Mouse (Mus musculus): ENCODE results near the gene Rpl18a. TPM values are rescaled to one million over a fixed set of nuclear protein-coding genes. Genes with fewer than 3 reads are reported as not detected.

Gene Rpl18a
- polyA plus RNA-seq, 1 experiment: 2,473 TPM

DNA sequence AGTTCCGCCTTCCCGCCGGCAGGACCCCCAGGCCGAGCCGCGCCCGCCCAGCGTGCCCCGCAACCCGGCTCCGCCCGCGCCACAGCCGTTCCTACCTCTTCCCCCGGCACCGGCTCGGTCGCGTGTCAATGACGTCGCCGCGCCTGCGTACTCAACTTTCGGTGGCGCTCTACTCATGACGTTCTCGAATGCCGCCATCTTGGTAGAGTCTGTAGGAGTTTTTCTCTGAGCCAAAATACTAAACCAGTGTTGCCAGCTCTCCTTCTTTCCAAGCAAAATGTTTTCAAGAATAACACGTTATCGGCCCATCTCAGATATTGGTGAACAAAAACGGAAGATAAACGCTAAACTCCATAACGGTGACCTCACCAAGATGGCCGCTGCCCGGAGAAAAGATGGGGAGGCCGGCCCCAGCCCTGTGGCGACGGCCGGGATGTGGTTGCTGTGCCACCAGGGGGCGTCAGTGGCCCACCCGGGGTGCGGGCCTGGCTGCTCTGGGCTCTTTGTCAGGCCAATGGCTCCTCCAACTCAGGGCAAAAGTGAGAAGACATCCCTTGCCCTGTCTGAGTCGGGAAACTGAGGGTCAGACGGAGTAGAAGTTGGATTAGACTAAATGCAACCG, 23.7 kb downstream of the Rpl18a start, which contains the start of gene Ccdc124:
Ccdc124 (minus strand) TSS at position 572 of the 622 bp plus-strand sequence.
- TF ChIP-seq CTCF (IDR thresholded peaks at IDR 0.05; ENCODE audit: low read depth, low read length): peak; percentile 85
- TF ChIP-seq POLR2A (IDR thresholded peaks at IDR 0.05; ENCODE audit: insufficient read depth, low read length): no peak
- Histone ChIP-seq H3K4me1 (ENCODE audit: control insufficient read depth, insufficient read depth, low read length) (peaks cover 4% of the 10 kb centered on the region), H3K9ac (ENCODE audit: low read depth, poor library complexity, severe bottlenecking) (peak within 1 kb of the TSS; percentile 80), H3K27ac (ENCODE audit: insufficient read depth, low read length) (peak within 1 kb of the TSS; percentile 85), H3K36me3 (ENCODE audit: control insufficient read depth, insufficient read depth, low read length, poor library complexity, severe bottlenecking) (no peaks in the 10 kb centered on the region), H3K9me3 (replicated peaks; ENCODE audit: control insufficient read depth, insufficient read depth, low read length, poor library complexity, severe bottlenecking) (no peaks in the 10 kb centered on the region), H3K27me3 (ENCODE audit: control insufficient read depth, insufficient read depth, low read length, poor library complexity, severe bottlenecking) (no peaks in the 10 kb centered on the region), H3K4me3 (ENCODE audit: low read depth, low read length) (peak within 1 kb of the TSS; percentile 88)

DNA sequence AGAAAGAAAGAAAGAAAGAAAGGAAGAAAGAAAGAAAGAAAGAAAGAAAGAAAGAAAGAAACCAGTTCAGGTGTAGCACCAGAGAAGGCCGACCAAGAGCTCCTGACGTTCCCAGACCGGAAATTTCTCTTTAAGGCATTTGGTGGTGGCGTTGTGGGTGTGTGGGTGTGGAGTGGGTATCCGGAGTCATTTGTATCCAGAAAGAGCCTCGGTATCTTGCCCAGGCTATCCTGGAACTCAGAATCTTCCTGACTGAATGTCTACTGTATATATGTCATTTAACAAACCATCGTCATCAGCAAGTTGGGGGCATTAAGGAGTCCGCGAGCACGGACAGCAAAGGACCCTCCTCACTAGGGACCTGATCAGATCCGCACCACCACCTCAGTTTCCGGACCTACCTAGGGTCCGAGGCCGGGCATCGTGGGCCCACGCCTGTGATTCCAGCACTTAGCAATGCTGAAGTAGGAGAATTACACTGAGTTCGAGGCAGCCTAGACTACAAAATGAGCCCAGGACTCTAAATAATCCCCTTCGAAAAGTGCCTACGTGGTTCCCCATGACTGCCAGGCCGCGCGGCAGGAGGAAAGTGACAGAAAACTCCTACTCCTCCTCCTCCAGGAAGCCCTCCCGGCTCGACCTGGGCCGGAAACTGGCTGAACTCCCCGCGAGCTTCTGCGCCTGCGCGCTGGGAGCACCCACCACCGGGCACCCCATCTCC, 24.4 kb downstream of the Rpl18a start:
- TF ChIP-seq CTCF (IDR thresholded peaks at IDR 0.05; ENCODE audit: low read depth, low read length): no peak
- no peak for TF ChIP-seq POLR2A (IDR thresholded peaks at IDR 0.05; ENCODE audit: insufficient read depth, low read length)
- TF ChIP-seq EP300 (IDR thresholded peaks at IDR 0.05; ENCODE audit: insufficient read depth, low read depth, low read length): no peak
- H3K9me3 ChIP-seq (replicated peaks; ENCODE audit: control insufficient read depth, insufficient read depth, low read length, poor library complexity, severe bottlenecking): no peaks in the 10 kb centered on the region
- H3K36me3 ChIP-seq (ENCODE audit: control insufficient read depth, insufficient read depth, low read length, poor library complexity, severe bottlenecking): no peaks in the 10 kb centered on the region; the same call in 1 of the 2 replicates
- peak overlapping the region; percentile 64 for H3K27ac ChIP-seq (ENCODE audit: insufficient read depth, low read length)
- no peaks in the 10 kb centered on the region for H3K27me3 ChIP-seq (ENCODE audit: control insufficient read depth, insufficient read depth, low read length, poor library complexity, severe bottlenecking)
- H3K4me1 ChIP-seq (ENCODE audit: control insufficient read depth, insufficient read depth, low read length): peaks cover 4% of the 10 kb centered on the region
- peak overlapping the region; percentile 88 for H3K4me3 ChIP-seq (ENCODE audit: low read depth, low read length)
- peak overlapping the region; percentile 80 for H3K9ac ChIP-seq (ENCODE audit: low read depth, poor library complexity, severe bottlenecking)

GRCm38 (mm10) chr8:70871195-70871807, 25.9 kb downstream of the Rpl18a start:
- H3K9ac ChIP-seq (ENCODE audit: low read depth, poor library complexity, severe bottlenecking): no peak overlapping the region
- peaks cover 4% of the 10 kb centered on the region for H3K4me1 ChIP-seq (ENCODE audit: control insufficient read depth, insufficient read depth, low read length)
- no peak for TF ChIP-seq EP300 (IDR thresholded peaks at IDR 0.05; ENCODE audit: insufficient read depth, low read depth, low read length)
- no peak for TF ChIP-seq POLR2A (IDR thresholded peaks at IDR 0.05; ENCODE audit: insufficient read depth, low read length)
- TF ChIP-seq CTCF (IDR thresholded peaks at IDR 0.05; ENCODE audit: low read depth, low read length): no peak
- H3K4me3 ChIP-seq (ENCODE audit: low read depth, low read length): no peak overlapping the region
- H3K36me3 ChIP-seq (ENCODE audit: control insufficient read depth, insufficient read depth, low read length, poor library complexity, severe bottlenecking): no peaks in the 10 kb centered on the region; the same call in 1 of the 2 replicates
- no peaks in the 10 kb centered on the region for H3K27me3 ChIP-seq (ENCODE audit: control insufficient read depth, insufficient read depth, low read length, poor library complexity, severe bottlenecking)
- H3K27ac ChIP-seq (ENCODE audit: insufficient read depth, low read length): no peak overlapping the region
- no peaks in the 10 kb centered on the region for H3K9me3 ChIP-seq (replicated peaks; ENCODE audit: control insufficient read depth, insufficient read depth, low read length, poor library complexity, severe bottlenecking)

DNA sequence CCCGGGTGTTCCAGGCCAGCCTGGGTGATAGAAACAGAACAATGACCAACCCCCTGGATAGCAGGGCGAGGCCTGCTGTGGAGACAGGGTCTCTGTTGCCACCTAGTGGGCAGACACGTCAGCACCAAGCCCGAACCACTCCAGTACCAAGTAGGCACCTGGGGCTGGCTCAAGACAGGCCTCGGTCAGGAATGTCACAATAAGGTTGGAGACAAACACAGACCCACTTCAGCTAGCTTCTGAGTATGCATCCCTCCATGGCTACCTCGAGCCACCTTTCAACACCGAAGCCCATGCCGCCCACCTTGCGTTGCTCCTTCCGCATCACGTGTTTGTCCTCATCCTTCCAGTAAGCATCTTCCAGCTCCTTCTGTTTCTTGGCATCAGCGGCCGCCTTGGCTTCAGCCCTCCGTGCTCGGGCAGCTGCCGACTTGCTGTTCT, 27.6 kb downstream of the Rpl18a start:
- Histone ChIP-seq H3K27ac (ENCODE audit: insufficient read depth, low read length) (peak overlapping the region; percentile 15; the same call in 1 of the 2 replicates), H3K36me3 (ENCODE audit: control insufficient read depth, insufficient read depth, low read length, poor library complexity, severe bottlenecking) (no peaks in the 10 kb centered on the region; the same call in 1 of the 2 replicates), H3K9me3 (replicated peaks; ENCODE audit: control insufficient read depth, insufficient read depth, low read length, poor library complexity, severe bottlenecking) (no peaks in the 10 kb centered on the region), H3K4me3 (ENCODE audit: low read depth, low read length) (peak overlapping the region; percentile 9; the same call in 1 of the 2 replicates), H3K9ac (ENCODE audit: low read depth, poor library complexity, severe bottlenecking) (peak overlapping the region; percentile 6; the same call in 1 of the 2 replicates), H3K27me3 (ENCODE audit: control insufficient read depth, insufficient read depth, low read length, poor library complexity, severe bottlenecking) (no peaks in the 10 kb centered on the region), H3K4me1 (ENCODE audit: control insufficient read depth, insufficient read depth, low read length) (peaks cover 4% of the 10 kb centered on the region)
- no peak for TF ChIP-seq POLR2A (IDR thresholded peaks at IDR 0.05; ENCODE audit: insufficient read depth, low read length)
- TF ChIP-seq EP300 (IDR thresholded peaks at IDR 0.05; ENCODE audit: insufficient read depth, low read depth, low read length): peak; percentile 57; the same call in 1 of the 2 replicates
- peak; percentile 96 for TF ChIP-seq CTCF (IDR thresholded peaks at IDR 0.05; ENCODE audit: low read depth, low read length)

DNA sequence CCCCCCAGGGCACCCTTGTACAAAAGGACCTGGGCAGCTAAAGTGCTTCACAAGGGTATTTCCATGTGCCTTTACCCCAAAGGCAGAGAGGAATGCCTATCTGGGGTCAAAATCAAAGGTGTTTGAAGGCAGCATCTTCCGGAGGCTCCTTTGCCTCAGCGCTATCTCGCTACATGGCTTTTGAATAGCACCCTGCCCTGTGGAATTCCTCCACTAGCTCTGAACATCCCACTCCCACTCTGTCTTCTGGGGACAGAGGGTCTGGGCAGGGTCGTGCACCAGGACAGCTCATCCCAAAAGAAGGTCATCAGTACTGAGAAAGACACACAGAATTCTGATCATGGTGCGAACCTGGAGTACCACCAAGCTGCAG, 28.0 kb downstream of the Rpl18a start:
- peak overlapping the region; percentile 55 for H3K4me3 ChIP-seq (ENCODE audit: low read depth, low read length)
- no peaks in the 10 kb centered on the region; the same call in 1 of the 2 replicates for H3K36me3 ChIP-seq (ENCODE audit: control insufficient read depth, insufficient read depth, low read length, poor library complexity, severe bottlenecking)
- H3K27me3 ChIP-seq (ENCODE audit: control insufficient read depth, insufficient read depth, low read length, poor library complexity, severe bottlenecking): 0 out of 2 replicates have a peak, but pooled peaks cover 3% of the 10 kb centered on the region
- H3K9me3 ChIP-seq (replicated peaks; ENCODE audit: control insufficient read depth, insufficient read depth, low read length, poor library complexity, severe bottlenecking): no peaks in the 10 kb centered on the region
- H3K27ac ChIP-seq (ENCODE audit: insufficient read depth, low read length): peak overlapping the region; percentile 23
- H3K9ac ChIP-seq (ENCODE audit: low read depth, poor library complexity, severe bottlenecking): peak overlapping the region; percentile 30
- H3K4me1 ChIP-seq (ENCODE audit: control insufficient read depth, insufficient read depth, low read length): peaks cover 6% of the 10 kb centered on the region
- no peak for TF ChIP-seq POLR2A (IDR thresholded peaks at IDR 0.05; ENCODE audit: insufficient read depth, low read length)
- no peak for TF ChIP-seq EP300 (IDR thresholded peaks at IDR 0.05; ENCODE audit: insufficient read depth, low read depth, low read length)
- TF ChIP-seq CTCF (IDR thresholded peaks at IDR 0.05; ENCODE audit: low read depth, low read length): no peak
